Mouse (Mus musculus) kidney, embryonic 16.5 days (tissue): ENCODE results near the gene Fam205c. TPM values are rescaled to one million over a fixed set of nuclear protein-coding genes. Genes with fewer than 3 reads are reported as not detected.

ENCODE experiments used
- ATAC-seq: fragments of 200-750 bp; cut with Nextera tagmentation; 2 replicates; pipeline ENCODE4 v1.8.0; 2017; ENCODE audit warnings: moderate TSS enrichment; ENCODE audit not compliant: low FRiP score, low TSS enrichment
- H3K27ac ChIP-seq: fragments of 300-500 bp; sonication (generic); 2 replicates; pipeline ENCODE4 v1.5.1; 2014; ENCODE audit warnings: low read length
- H3K27me3 ChIP-seq: fragments of 300-500 bp; sonication (generic); 2 replicates; pipeline ENCODE4 v1.6.1; 2014; ENCODE audit warnings: low read length, control low read depth, mixed read lengths; ENCODE audit not compliant: insufficient read depth
- H3K36me3 ChIP-seq: fragments of 300-500 bp; sonication (generic); 2 replicates; pipeline ENCODE4 v1.6.1; 2014; ENCODE audit warnings: low read length, control low read depth, mixed read lengths; ENCODE audit not compliant: insufficient read depth
- H3K4me1 ChIP-seq: fragments of 300-500 bp; sonication (generic); 2 replicates; pipeline ENCODE4 v1.6.1; 2014; ENCODE audit warnings: low read length, control low read depth, mixed read lengths; ENCODE audit not compliant: insufficient read depth
- H3K4me2 ChIP-seq: fragments of 300-500 bp; sonication (generic); replicated peaks from 2 replicates; pipeline ENCODE4 v1.6.1; 2014; ENCODE audit warnings: low read depth, low read length
- H3K4me3 ChIP-seq: fragments of 300-500 bp; sonication (generic); 2 replicates; pipeline ENCODE4 v1.5.1; 2014; ENCODE audit warnings: mild to moderate bottlenecking, low read length
- H3K9ac ChIP-seq: fragments of 300-500 bp; sonication (generic); replicated peaks from 2 replicates; pipeline ENCODE4 v1.6.1; 2014; ENCODE audit warnings: low read length
- H3K9me3 ChIP-seq: fragments of 300-500 bp; sonication (generic); 2 replicates; pipeline ENCODE4 v1.6.1; 2016; ENCODE audit warnings: low read length, control low read depth
- WGBS: fragments of 180-500 bp; shearing (Covaris S2); extraction: QIAGEN DNeasy Blood & Tissue Kit; methylation state at CpG from one replicate; pipeline ENCODE4 v1.1.7; 2014; 5-methylcytosine and 5-hydroxymethylcytosine counted together
- polyA plus RNA-seq: library from polyadenylated mRNA; unstranded; fragments of >200 nt; fragmentation: Nextera tagmentation; extraction: Ambion mirVana; gene quantifications from 2 replicates; pipeline ENCODE4 v1.2.1, GENCODE M21; 2015

The Fam205c gene
- polyA plus RNA-seq, 1 experiment from 2014 or later: 0.17 TPM

GRCm38 (mm10) chr4:42904966-42905365, 30.9 kb upstream of the Fam205c start:
- 82% methylated on average over 6 of the region's 6 CpGs for WGBS
- no peak for ATAC-seq

GRCm38 (mm10) chr4:42904523-42904922, 30.5 kb upstream of the Fam205c start:
- Histone ChIP-seq H3K9me3 (no peaks in the 10 kb centered on the region), H3K27ac (no peak overlapping the region), H3K4me3 (no peak overlapping the region), H3K4me1 (no peaks in the 10 kb centered on the region), H3K27me3 (no peaks in the 10 kb centered on the region), H3K36me3 (no peaks in the 10 kb centered on the region), H3K9ac (no peak overlapping the region), H3K4me2 (no peak overlapping the region)
- WGBS: 91% methylated on average over 3 of the region's 3 CpGs
- ATAC-seq: no peak

More at GRCm38 (mm10) chr4:42904966-42905365, 30.9 kb upstream of the Fam205c start:
- Histone ChIP-seq H3K9me3 (no peaks in the 10 kb centered on the region), H3K27me3 (no peaks in the 10 kb centered on the region), H3K27ac (no peak overlapping the region), H3K4me2 (no peak overlapping the region), H3K36me3 (no peaks in the 10 kb centered on the region), H3K9ac (no peak overlapping the region), H3K4me1 (no peaks in the 10 kb centered on the region), H3K4me3 (no peak overlapping the region)

- no peak for ATAC-seq
- no peaks in the 10 kb centered on the region for H3K9me3 ChIP-seq
- H3K27ac ChIP-seq: no peak overlapping the region
- no peak overlapping the region for H3K4me3 ChIP-seq
- H3K4me2 ChIP-seq: no peak overlapping the region
- no peaks in the 10 kb centered on the region for H3K27me3 ChIP-seq
- H3K4me1 ChIP-seq: no peaks in the 10 kb centered on the region
- 59% methylated on average over 1 of the region's 1 CpGs for WGBS
- H3K9ac ChIP-seq: no peak overlapping the region
- H3K36me3 ChIP-seq: no peaks in the 10 kb centered on the region
Measured at GRCm38 (mm10) chr4:42903942-42904341, 29.9 kb upstream of the Fam205c start.

- whole genome bisulfite sequencing: 84% methylated on average over 5 of the region's 5 CpGs
- Histone ChIP-seq H3K9ac (no peak overlapping the region), H3K4me1 (no peaks in the 10 kb centered on the region), H3K9me3 (no peaks in the 10 kb centered on the region), H3K4me2 (no peak overlapping the region), H3K27me3 (no peaks in the 10 kb centered on the region), H3K36me3 (no peaks in the 10 kb centered on the region), H3K27ac (no peak overlapping the region), H3K4me3 (no peak overlapping the region)
- no peak for ATAC-seq
Measured at GRCm38 (mm10) chr4:42902730-42903129, 28.7 kb upstream of the Fam205c start.

- Histone ChIP-seq H3K9ac (no peak overlapping the region), H3K36me3 (no peaks in the 10 kb centered on the region), H3K27ac (no peak overlapping the region), H3K9me3 (no peaks in the 10 kb centered on the region), H3K4me1 (no peaks in the 10 kb centered on the region), H3K27me3 (no peaks in the 10 kb centered on the region), H3K4me3 (no peak overlapping the region), H3K4me2 (no peak overlapping the region)
- ATAC-seq: no peak
- 57% methylated on average over 9 of the region's 9 CpGs for WGBS
Measured at GRCm38 (mm10) chr4:42902174-42902573, 28.1 kb upstream of the Fam205c start.

- no peak for ATAC-seq
- no peak overlapping the region for H3K4me2 ChIP-seq
- WGBS: 75% methylated on average over 5 of the region's 5 CpGs
- H3K9ac ChIP-seq: no peak overlapping the region
- H3K9me3 ChIP-seq: no peaks in the 10 kb centered on the region
- H3K36me3 ChIP-seq: no peaks in the 10 kb centered on the region
- H3K27ac ChIP-seq: no peak overlapping the region
- H3K27me3 ChIP-seq: no peaks in the 10 kb centered on the region
- no peaks in the 10 kb centered on the region for H3K4me1 ChIP-seq
- no peak overlapping the region for H3K4me3 ChIP-seq
Measured at GRCm38 (mm10) chr4:42900878-42901277, 26.8 kb upstream of the Fam205c start.

GRCm38 (mm10) chr4:42898914-42899313, 24.9 kb upstream of the Fam205c start:
- Histone ChIP-seq H3K4me3 (no peak overlapping the region), H3K9me3 (no peaks in the 10 kb centered on the region), H3K4me1 (no peaks in the 10 kb centered on the region), H3K27ac (no peak overlapping the region), H3K4me2 (no peak overlapping the region), H3K9ac (no peak overlapping the region), H3K36me3 (no peaks in the 10 kb centered on the region), H3K27me3 (no peaks in the 10 kb centered on the region)
- ATAC-seq: no peak
- WGBS: 44% methylated on average over 3 of the region's 3 CpGs

- Histone ChIP-seq H3K27ac (no peak overlapping the region), H3K9ac (no peak overlapping the region), H3K9me3 (no peaks in the 10 kb centered on the region), H3K4me1 (no peaks in the 10 kb centered on the region), H3K4me3 (no peak overlapping the region), H3K4me2 (no peak overlapping the region), H3K36me3 (no peaks in the 10 kb centered on the region), H3K27me3 (no peaks in the 10 kb centered on the region)
- WGBS: 77% methylated on average over 7 of the region's 7 CpGs
- ATAC-seq: no peak
Measured at GRCm38 (mm10) chr4:42895118-42895517, 21.1 kb upstream of the Fam205c start.

GRCm38 (mm10) chr4:42891176-42891575, 17.1 kb upstream of the Fam205c start:
- Histone ChIP-seq H3K9ac (no peak overlapping the region), H3K27me3 (no peaks in the 10 kb centered on the region), H3K4me1 (no peaks in the 10 kb centered on the region), H3K4me2 (no peak overlapping the region), H3K27ac (no peak overlapping the region), H3K9me3 (no peaks in the 10 kb centered on the region), H3K4me3 (no peak overlapping the region), H3K36me3 (no peaks in the 10 kb centered on the region)
- WGBS: 67% methylated on average over 7 of the region's 7 CpGs
- no peak for ATAC-seq

GRCm38 (mm10) chr4:42888806-42889205, 14.8 kb upstream of the Fam205c start:
- H3K9me3 ChIP-seq: no peaks in the 10 kb centered on the region
- H3K9ac ChIP-seq: no peak overlapping the region
- WGBS: 97% methylated on average over 6 of the region's 6 CpGs
- H3K4me1 ChIP-seq: no peaks in the 10 kb centered on the region
- H3K27me3 ChIP-seq: no peaks in the 10 kb centered on the region
- no peak for ATAC-seq
- no peak overlapping the region for H3K4me2 ChIP-seq
- no peaks in the 10 kb centered on the region for H3K36me3 ChIP-seq
- no peak overlapping the region for H3K27ac ChIP-seq
- H3K4me3 ChIP-seq: no peak overlapping the region

GRCm38 (mm10) chr4:42886926-42887325, 12.9 kb upstream of the Fam205c start:
- WGBS: 90% methylated on average over 6 of the region's 6 CpGs
- Histone ChIP-seq H3K9me3 (no peaks in the 10 kb centered on the region), H3K27ac (no peak overlapping the region), H3K27me3 (no peaks in the 10 kb centered on the region), H3K4me2 (no peak overlapping the region), H3K9ac (no peak overlapping the region), H3K4me3 (no peak overlapping the region), H3K4me1 (no peaks in the 10 kb centered on the region), H3K36me3 (no peaks in the 10 kb centered on the region)
- ATAC-seq: no peak
